Mouse (Mus musculus): Measurements from ENCODE around the gene Havcr1. TPM values are rescaled to one million over a fixed set of nuclear protein-coding genes. Genes with fewer than 3 reads are reported as not detected.

The Havcr1 gene
- total and polyA plus RNA-seq, 3 experiments = 0.50 TPM; not detected in 2

DNA sequence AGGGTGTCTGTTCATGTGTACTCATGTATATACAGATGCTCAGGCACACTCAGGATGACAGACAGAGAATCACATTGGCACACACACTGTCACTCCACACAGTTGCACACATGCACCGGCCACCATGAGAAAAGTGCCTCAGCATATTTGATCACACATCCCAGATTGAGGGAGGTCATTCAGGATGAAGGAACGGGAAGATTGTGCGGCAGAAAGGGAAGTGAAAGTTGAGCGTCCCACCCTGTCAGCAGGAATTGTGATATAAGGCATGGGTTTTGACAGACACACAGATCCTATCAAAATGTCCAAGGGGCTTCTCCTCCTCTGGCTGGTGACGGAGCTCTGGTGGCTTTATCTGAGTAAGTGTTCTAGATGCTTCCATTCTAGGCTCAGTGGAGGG is 75.6 kb downstream of the Havcr1 start, which contains the start of gene Timd4:
TSS of gene Timd4 (plus strand) at position 290 of the 400 bp plus-strand sequence.
- Histone ChIP-seq H3K4me3 (replicated peaks in 1 of 3; ENCODE audit: low read depth in 2 of 3, low read length in 2 of 3, poor library complexity in 1 of 3) (no peak within 1 kb of the TSS), H3K4me2 (ENCODE audit: insufficient read depth, low read depth, poor library complexity, severe bottlenecking) (no peak within 1 kb of the TSS), H3K79me2 (replicated peaks; ENCODE audit: control insufficient read depth, extremely low read depth, insufficient read depth, poor library complexity, severe bottlenecking) (no peaks in the 10 kb centered on the region), H3K27me3 (replicated peaks) (no peaks in the 10 kb centered on the region), H3K4me1 (ENCODE audit: control insufficient read depth in 1 of 2, insufficient read depth in 2 of 2) (peaks cover 0 to 32% of the 10 kb centered on the region in 2 experiments; a peak in 2 of 4 replicates), H3K27ac (ENCODE audit: insufficient read depth, low read depth) (no peak within 1 kb of the TSS), H3K9ac (ENCODE audit: insufficient read depth, low read depth) (no peak within 1 kb of the TSS), H3K36me3 (replicated peaks in 1 of 2; ENCODE audit: control insufficient read depth in 1 of 2, insufficient read depth in 1 of 2, low read length in 1 of 2) (no peaks in the 10 kb centered on the region), H3K9me3 (replicated peaks; ENCODE audit: low read length) (peaks cover 8% of the 10 kb centered on the region)
- in situ Hi-C loops (cut with MboI; ENCODE audit: low pct_ligation_motif_present, low pct_unique_long_range_greater_than_20kb, low sequenced_read_pairs) (no loop called here), dilution Hi-C loops (cut with MboI; ENCODE audit: extremely low pct_ligation_motif_present, extremely low pct_unique_long_range_greater_than_20kb, low sequenced_read_pairs) (no loop called here)
- DNase-seq (ENCODE audit: extremely low read depth) = no peak
- TF ChIP-seq RAD21 (IDR thresholded peaks at IDR 0.05; ENCODE audit: low read depth, low read length) (no peak), KAT2A (IDR thresholded peaks at IDR 0.05; ENCODE audit: insufficient replicate concordance, low read length) (no peak), MAX (IDR thresholded peaks at IDR 0.05; ENCODE audit: low read length) (no peak), JUND (conservative IDR thresholded peaks at IDR 0.05; ENCODE audit: low read depth, low read length) (no peak), BHLHE40 (IDR thresholded peaks at IDR 0.05; ENCODE audit: low read depth, low read length) (no peak), SIN3A (IDR thresholded peaks at IDR 0.05; ENCODE audit: low read length) (no peak), TBP (conservative IDR thresholded peaks at IDR 0.05; ENCODE audit: low read depth, low read length) (no peak), MEF2A (IDR thresholded peaks at IDR 0.05; ENCODE audit: borderline replicate concordance, low read depth, low read length) (no peak), RCOR1 (conservative IDR thresholded peaks at IDR 0.05; ENCODE audit: low read depth, low read length) (no peak), MAZ (IDR thresholded peaks at IDR 0.05; ENCODE audit: low read depth, low read length) (no peak), ZC3H11A (IDR thresholded peaks at IDR 0.05; ENCODE audit: low read depth, low read length) (no peak), NELFE (IDR thresholded peaks at IDR 0.05; ENCODE audit: low read depth, low read length) (no peak), USF1 (IDR thresholded peaks at IDR 0.05; ENCODE audit: low read depth, low read length) (no peak)

DNA sequence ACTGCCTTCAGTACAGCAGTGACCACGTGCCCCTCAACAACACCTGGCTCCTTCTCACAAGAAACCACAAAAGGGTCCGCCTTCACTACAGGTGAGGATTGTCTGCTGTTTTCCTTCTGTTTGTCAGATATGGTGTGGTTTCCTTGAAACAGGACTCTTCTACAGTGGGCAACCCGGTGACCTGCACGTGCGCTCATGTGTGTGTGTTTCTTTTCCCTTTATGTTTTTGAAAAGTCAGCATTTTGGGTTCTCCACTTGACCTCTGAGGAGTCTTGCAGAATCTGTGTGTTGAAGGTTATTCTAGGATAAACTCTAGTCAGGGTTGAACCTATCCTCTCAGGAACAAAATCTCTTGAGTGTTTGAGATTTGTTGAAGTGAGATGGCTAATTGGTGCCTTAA is 82.8 kb downstream of the Havcr1 start:
- dilution Hi-C loops (cut with MboI; ENCODE audit: extremely low pct_ligation_motif_present, extremely low pct_unique_long_range_greater_than_20kb, low sequenced_read_pairs) = no loop called here
- peaks cover 0 to 7% of the 10 kb centered on the region in 2 experiments; a peak in 2 of 4 replicates for H3K4me1 ChIP-seq (ENCODE audit: control insufficient read depth in 1 of 2, insufficient read depth in 2 of 2)

More for the DNA sequence above, 82.8 kb downstream of the Havcr1 start:
- H3K9ac ChIP-seq (ENCODE audit: insufficient read depth, low read depth) = no peak overlapping the region
- in situ Hi-C loops (cut with MboI; ENCODE audit: low pct_ligation_motif_present, low pct_unique_long_range_greater_than_20kb, low sequenced_read_pairs) = no loop called here
- no peak overlapping the region for H3K4me3 ChIP-seq (replicated peaks in 1 of 3; ENCODE audit: low read depth in 2 of 3, low read length in 2 of 3, poor library complexity in 1 of 3)
- no peaks in the 10 kb centered on the region for H3K9me3 ChIP-seq (replicated peaks; ENCODE audit: low read length)
- H3K27me3 ChIP-seq (replicated peaks) = no peaks in the 10 kb centered on the region
- TF ChIP-seq JUN (IDR thresholded peaks at IDR 0.05; ENCODE audit: insufficient read depth, low read depth, low read length) (no peak), MEF2A (IDR thresholded peaks at IDR 0.05; ENCODE audit: borderline replicate concordance, low read depth, low read length) (no peak), NELFE (IDR thresholded peaks at IDR 0.05; ENCODE audit: low read depth, low read length) (no peak), BHLHE40 (IDR thresholded peaks at IDR 0.05; ENCODE audit: low read depth, low read length) (peak; percentile 57), NRF1 (IDR thresholded peaks at IDR 0.05; ENCODE audit: low read depth, low read length) (no peak), POLR2A (IDR thresholded peaks at IDR 0.05; ENCODE audit: low read depth, low read length) (no peak), ETS1 (conservative IDR thresholded peaks at IDR 0.05; ENCODE audit: low read depth, low read length) (no peak), MAZ (IDR thresholded peaks at IDR 0.05; ENCODE audit: low read depth, low read length) (no peak), MAFK (IDR thresholded peaks at IDR 0.05; ENCODE audit: insufficient replicate concordance, low read length) (0 out of 2 replicates have a peak, but pooled peaks have one; percentile 63), CHD2 (IDR thresholded peaks at IDR 0.05; ENCODE audit: low read length) (no peak), RCOR1 (conservative IDR thresholded peaks at IDR 0.05; ENCODE audit: low read depth, low read length) (no peak)
- DNase-seq (ENCODE audit: extremely low read depth) = no peak
- no peaks in the 10 kb centered on the region for H3K36me3 ChIP-seq (replicated peaks in 1 of 2; ENCODE audit: control insufficient read depth in 1 of 2, insufficient read depth in 1 of 2, low read length in 1 of 2)
- no peak overlapping the region for H3K27ac ChIP-seq (ENCODE audit: insufficient read depth, low read depth)
- no peaks in the 10 kb centered on the region for H3K79me2 ChIP-seq (replicated peaks; ENCODE audit: control insufficient read depth, extremely low read depth, insufficient read depth, poor library complexity, severe bottlenecking)
- no peak overlapping the region for H3K4me2 ChIP-seq (ENCODE audit: insufficient read depth, low read depth, poor library complexity, severe bottlenecking)
